ENCODE assay signal across 15 mouse cellular contexts in genomic region chr3:92147420-92147819, GRCm38 (mm10). TPM values are rescaled to one million over a fixed set of nuclear protein-coding genes. Genes with fewer than 3 reads are reported as not detected.
DNase-seq lines count a peak whose midpoint lies in the region; ATAC-seq and TF ChIP-seq lines count a peak whose summit lies in the region.
"Had no signal": no experiment of that assay in that cellular context is flagged by ENCODE, and none has a peak within 500 bp of the region (broad histone marks: within the 10 kb centered on the region; RNA-seq: fewer than 3 reads in every experiment).

No protein-coding gene starts in this region.

- H3K4me3 ChIP-seq in forebrain, postnatal 0 days (ENCODE audit: low read depth, low read length): no peak overlapping the region
- no peak overlapping the region for H3K4me3 ChIP-seq in forebrain, embryonic 11.5 days (ENCODE audit: low read depth, low read length)
- H3K4me3 ChIP-seq in lung, embryonic 14.5 days (ENCODE audit: low read depth, low read length): no peak overlapping the region
- H3K4me3 ChIP-seq in myocyte: no peak overlapping the region
- H3K4me3 ChIP-seq: forebrain, embryonic 13.5 days; limb, embryonic 12.5 days had no signal

- DNase-seq in forebrain, postnatal 0 days: no peak
- DNase-seq in forebrain, embryonic 11.5 days (ENCODE audit: low spot score): no peak
- peak; percentile 10 for DNase-seq in lung, embryonic 14.5 days
- no peak for DNase-seq in lung, postnatal 36 days
- peak; percentile 24 for DNase-seq in embryo, embryonic 10 days (ENCODE audit: low spot score)
- DNase-seq in layer of hippocampus, postnatal 14 days (ENCODE audit: low spot score in 2 of 2): no peak
- DNase-seq in T-cell, adult 2 months (ENCODE audit: low spot score): no peak
- DNase-seq: heart, postnatal 14 days; lung, postnatal 14 days; spleen, adult 18-20 months had no signal

- H3K9ac ChIP-seq in forebrain, postnatal 0 days: no peak overlapping the region
- no peak overlapping the region for H3K9ac ChIP-seq in forebrain, embryonic 11.5 days (ENCODE audit: low read length)
- no peak overlapping the region for H3K9ac ChIP-seq in lung, embryonic 14.5 days
- H3K9ac ChIP-seq: forebrain, embryonic 13.5 days; limb, embryonic 12.5 days had no signal

- no peak for ATAC-seq in forebrain, postnatal 0 days
- no peak for ATAC-seq in forebrain, embryonic 11.5 days (replicated peaks; ENCODE audit: low FRiP score)
- no peak for ATAC-seq in lung, embryonic 14.5 days (ENCODE audit: insufficient read depth)
- ATAC-seq: activated CD4-positive, CD25-positive, alpha-beta regulatory T cell, adult 4 months; forebrain, embryonic 13.5 days had no signal

- no peak for TF ChIP-seq POLR2A in myocyte (IDR thresholded peaks at IDR 0.05; ENCODE audit: insufficient read length, low read depth)

- TF ChIP-seq CTCF in forebrain, postnatal 0 days (IDR thresholded peaks at IDR 0.05; ENCODE audit: low read depth): peak; percentile 46
- peak; percentile 29; the same call in 1 of the 2 replicates for TF ChIP-seq CTCF in lung, embryonic 14.5 days (IDR thresholded peaks at IDR 0.05; ENCODE audit: low read depth)

- H3K4me1 ChIP-seq in forebrain, postnatal 0 days (ENCODE audit: insufficient read depth): no peaks in the 10 kb centered on the region
- H3K4me1 ChIP-seq in forebrain, embryonic 11.5 days (replicated peaks; ENCODE audit: control insufficient read depth, insufficient read depth, low read length): no peaks in the 10 kb centered on the region
- no peaks in the 10 kb centered on the region for H3K4me1 ChIP-seq in lung, embryonic 14.5 days (ENCODE audit: insufficient read depth)
- H3K4me1 ChIP-seq: forebrain, embryonic 13.5 days; limb, embryonic 12.5 days had no signal

- H3ac ChIP-seq in myocyte (ENCODE audit: control insufficient read depth, insufficient read length): no peak overlapping the region

- WGBS in forebrain, postnatal 0 days: 74% methylated on average over 2 of the region's 2 CpGs
- WGBS in forebrain, embryonic 11.5 days: 52% methylated on average over 2 of the region's 2 CpGs
- 28% methylated on average over 2 of the region's 2 CpGs for whole genome bisulfite sequencing in lung, embryonic 14.5 days

- no peak overlapping the region for H3K27ac ChIP-seq in forebrain, postnatal 0 days (ENCODE audit: low read depth, low read length)
- H3K27ac ChIP-seq in forebrain, embryonic 11.5 days (ENCODE audit: low read depth, low read length): no peak overlapping the region
- H3K27ac ChIP-seq in lung, embryonic 14.5 days (ENCODE audit: low read depth): no peak overlapping the region
- H3K27ac ChIP-seq: forebrain, embryonic 13.5 days; limb, embryonic 12.5 days had no signal

- H3K9me3 ChIP-seq in forebrain, postnatal 0 days (ENCODE audit: low read length): no peaks in the 10 kb centered on the region
- H3K9me3 ChIP-seq in forebrain, embryonic 11.5 days (ENCODE audit: control insufficient read depth, low read length): no peaks in the 10 kb centered on the region
- no peaks in the 10 kb centered on the region for H3K9me3 ChIP-seq in lung, embryonic 14.5 days (ENCODE audit: low read depth, low read length)
- H3K9me3 ChIP-seq: forebrain, embryonic 13.5 days; limb, embryonic 12.5 days had no signal

- no peaks in the 10 kb centered on the region for H3K36me3 ChIP-seq in forebrain, postnatal 0 days (ENCODE audit: insufficient read depth)
- no peaks in the 10 kb centered on the region for H3K36me3 ChIP-seq in forebrain, embryonic 11.5 days (ENCODE audit: control insufficient read depth, insufficient read depth, low read length)
- H3K36me3 ChIP-seq in lung, embryonic 14.5 days (ENCODE audit: insufficient read depth): no peaks in the 10 kb centered on the region
- no peaks in the 10 kb centered on the region for H3K36me3 ChIP-seq in myocyte (ENCODE audit: control insufficient read depth, insufficient read depth)
- H3K36me3 ChIP-seq: limb, embryonic 12.5 days had no signal

- H3K4me2 ChIP-seq in forebrain, postnatal 0 days (ENCODE audit: low read depth): no peak overlapping the region
- H3K4me2 ChIP-seq in forebrain, embryonic 11.5 days (ENCODE audit: low read depth, low read length, severe bottlenecking): no peak overlapping the region
- no peak overlapping the region for H3K4me2 ChIP-seq in lung, embryonic 14.5 days
- H3K4me2 ChIP-seq in myocyte (ENCODE audit: low read depth): peak overlapping the region; percentile 59
- H3K4me2 ChIP-seq: forebrain, embryonic 13.5 days; limb, embryonic 12.5 days had no signal

- no peaks in the 10 kb centered on the region for H3K27me3 ChIP-seq in forebrain, postnatal 0 days (ENCODE audit: insufficient read depth, low read length)
- H3K27me3 ChIP-seq in forebrain, embryonic 11.5 days (ENCODE audit: control insufficient read depth, insufficient read depth, low read length): no peaks in the 10 kb centered on the region
- no peaks in the 10 kb centered on the region for H3K27me3 ChIP-seq in lung, embryonic 14.5 days (ENCODE audit: insufficient read depth, low read length)
- H3K27me3 ChIP-seq in myocyte (ENCODE audit: control insufficient read depth, insufficient read depth, insufficient read length): no peaks in the 10 kb centered on the region
- H3K27me3 ChIP-seq: forebrain, embryonic 13.5 days; limb, embryonic 12.5 days had no signal

- H3K79me2 ChIP-seq in myocyte (ENCODE audit: control insufficient read depth, insufficient read depth): no peaks in the 10 kb centered on the region

TF ChIP-seq in myocyte, 11 proteins besides CTCF, POLR2A, EP300 and RAD21:
- TF ChIP-seq E2F4 (IDR thresholded peaks at IDR 0.05; ENCODE audit: insufficient read depth) (no peak), REST (IDR thresholded peaks at IDR 0.05; ENCODE audit: insufficient read depth, insufficient read length) (no peak), POLR2AphosphoS2 (IDR thresholded peaks at IDR 0.05; ENCODE audit: insufficient read length, low read depth) (no peak), MAX (IDR thresholded peaks at IDR 0.05; ENCODE audit: low read depth) (no peak), MYOD1 (IDR thresholded peaks at IDR 0.05; ENCODE audit: control insufficient read depth in 1 of 3, insufficient read length in 2 of 3, low read depth in 2 of 3) (no peak), MYOG (IDR thresholded peaks at IDR 0.05; ENCODE audit: control insufficient read depth in 1 of 3, insufficient read depth in 1 of 3, insufficient read length in 2 of 3, low read depth in 2 of 3) (no peak), USF1 (IDR thresholded peaks at IDR 0.05; ENCODE audit: low read depth) (no peak), CEBPB (IDR thresholded peaks at IDR 0.05; ENCODE audit: insufficient read depth, poor library complexity, severe bottlenecking) (no peak), TCF3 (IDR thresholded peaks at IDR 0.05; ENCODE audit: insufficient read length, low read depth) (no peak), SRF (IDR thresholded peaks at IDR 0.05; ENCODE audit: control insufficient read depth, insufficient read length, low read depth) (no peak), TCF12 (IDR thresholded peaks at IDR 0.05; ENCODE audit: insufficient read depth, poor library complexity, severe bottlenecking) (no peak)
TF ChIP-seq in myocyte: peak in this region for 0.

RNA-seq across cellular contexts. Expression of gene Lelp1, which starts 4.9 kb away (rescaled TPM):
- not detected in 2 replicates for total RNA-seq in forebrain, postnatal 0 days (2014; rRNA removed)
- not detected in 2 replicates for polyA plus RNA-seq in forebrain, postnatal 0 days (2015; fragmentation: Nextera tagmentation; extraction: Ambion mirVana)
- not detected in 2 replicates for polyA plus RNA-seq in forebrain, embryonic 11.5 days (2014; fragmentation: Nextera tagmentation; extraction: Ambion mirVana)
- not detected in 2 replicates for polyA plus RNA-seq in lung, embryonic 14.5 days (2014; fragmentation: Nextera tagmentation; extraction: Ambion mirVana)
- not detected for polyA plus RNA-seq in myocyte (2012; fragmentation: generic; extraction: Trizol)
- not detected for total RNA-seq in layer of hippocampus, postnatal 14 days (2021)
- total RNA-seq: heart, postnatal 14 days had no signal
- polyA plus RNA-seq: activated CD4-positive, CD25-positive, alpha-beta regulatory T cell, adult 4 months; forebrain, embryonic 13.5 days; limb, embryonic 12.5 days had no signal

RNA-seq across cellular contexts. Expression of gene Prr9, which starts 23.7 kb away (rescaled TPM):
- total RNA-seq in forebrain, postnatal 0 days (2014; rRNA removed): 0.33 TPM in 1 of 2 replicates, not detected in the other
- polyA plus RNA-seq in forebrain, postnatal 0 days (2015; fragmentation: Nextera tagmentation; extraction: Ambion mirVana): not detected in 2 replicates
- not detected in 2 replicates for polyA plus RNA-seq in forebrain, embryonic 11.5 days (2014; fragmentation: Nextera tagmentation; extraction: Ambion mirVana)
- polyA plus RNA-seq in lung, embryonic 14.5 days (2014; fragmentation: Nextera tagmentation; extraction: Ambion mirVana): not detected in 2 replicates
- polyA plus RNA-seq in myocyte (2012; fragmentation: generic; extraction: Trizol): 0.40 TPM
- not detected for total RNA-seq in layer of hippocampus, postnatal 14 days (2021)
- total RNA-seq: heart, postnatal 14 days had no signal
- polyA plus RNA-seq: forebrain, embryonic 13.5 days; gonadal fat pad, adult 2 months; limb, embryonic 12.5 days had no signal

Comparison
In these comparisons a context has a peak if more than half of its experiments do, and no peak if none do; other contexts are left out.
1. DNase-seq: peak in lung, embryonic 14.5 days (single experiment) and embryo, embryonic 10 days (single experiment); none in forebrain, postnatal 0 days (single experiment), forebrain, embryonic 11.5 days (single experiment), lung, postnatal 36 days (single experiment), layer of hippocampus, postnatal 14 days (0 of 2) and T-cell, adult 2 months (single experiment).